Mouse (Mus musculus): Measurements from ENCODE around the gene Chst15.

GRCm38 (mm10) chr7:132237191-132237590 lies 79.8 kb downstream of the Chst15 start:
- no peak for TF ChIP-seq CTCF (conservative IDR thresholded peaks at IDR 0.05; ENCODE audit: insufficient read depth, insufficient read length, low read depth, low read length)
- no peak for TF ChIP-seq POLR2A (IDR thresholded peaks at IDR 0.05; ENCODE audit: low read depth, low read length)

Data from kidney, adult 2 months (tissue).